Mouse (Mus musculus): ENCODE measurements around the gene Flnb. TPM values are rescaled to one million over a fixed set of nuclear protein-coding genes. Genes with fewer than 3 reads are reported as not detected.

The Flnb gene
- total RNA-seq, 2 experiments from 2014 or later: 5.1 to 6.3 TPM

DNA sequence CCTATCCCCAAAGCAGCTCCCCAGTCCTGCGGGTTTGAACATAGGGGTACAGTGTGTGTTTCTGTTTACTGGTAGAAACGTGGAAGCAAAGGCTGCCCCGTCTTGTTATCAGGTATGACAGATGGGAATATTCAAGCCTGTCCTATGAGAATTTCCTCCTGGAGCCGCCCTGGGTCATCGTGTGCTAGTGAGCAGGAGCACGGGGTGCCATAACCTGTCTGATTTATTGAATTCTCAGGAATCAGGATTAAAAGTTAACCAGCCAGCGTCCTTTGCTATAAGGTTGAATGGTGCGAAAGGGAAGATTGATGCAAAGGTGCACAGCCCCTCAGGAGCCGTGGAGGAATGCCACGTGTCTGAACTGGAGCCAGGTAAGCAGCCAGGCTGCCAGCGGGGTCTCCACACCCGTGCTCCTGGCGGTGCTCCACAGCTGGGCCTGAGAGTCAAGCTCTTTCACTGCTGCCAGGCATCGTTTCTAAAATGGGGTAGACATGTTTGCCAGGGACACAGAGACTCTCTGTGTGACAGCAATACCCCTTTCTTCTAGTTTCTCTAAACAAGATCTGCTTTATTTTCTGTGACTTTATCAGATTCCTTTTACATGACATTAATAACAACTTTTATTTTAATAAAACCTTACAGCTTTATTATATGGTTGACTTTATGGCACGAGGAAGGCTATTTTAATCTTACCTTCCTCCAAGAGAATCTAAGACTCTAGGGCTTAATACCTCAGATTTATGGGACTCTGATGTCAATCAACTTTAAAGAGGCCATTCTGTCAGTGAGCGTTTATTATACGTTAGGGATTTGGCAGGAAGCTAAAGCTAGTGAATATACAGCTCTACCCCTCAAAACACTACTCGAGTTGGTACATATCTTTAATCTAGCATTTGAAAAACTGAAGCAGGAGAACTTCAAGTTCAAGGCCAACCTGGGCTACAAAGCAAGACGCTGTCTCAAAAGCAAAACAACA lies 121.3 kb downstream of the Flnb start:
- no peak for ATAC-seq (ENCODE audit: poor library complexity, severe bottlenecking)

DNA sequence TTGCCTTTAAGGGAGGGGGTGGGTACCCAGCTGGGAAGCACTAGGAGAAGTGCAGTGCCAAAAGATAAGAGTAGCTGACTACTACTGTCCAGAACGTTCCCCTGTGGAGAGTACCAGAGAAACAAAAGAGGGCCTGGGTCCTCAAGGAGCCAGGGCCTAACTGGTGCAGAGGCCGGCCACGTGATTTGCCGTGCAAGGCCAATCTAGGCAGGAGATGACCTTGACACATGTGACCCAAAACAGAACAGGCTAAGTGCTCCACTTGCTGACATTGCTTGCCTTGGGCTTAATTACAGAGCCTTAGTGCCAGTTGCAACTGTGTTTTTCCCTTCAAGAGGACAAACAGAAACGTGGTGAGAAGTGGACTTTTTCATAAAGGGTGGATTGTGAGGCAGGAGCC lies 123.7 kb downstream of the Flnb start:
- ATAC-seq (ENCODE audit: poor library complexity, severe bottlenecking): no peak

DNA sequence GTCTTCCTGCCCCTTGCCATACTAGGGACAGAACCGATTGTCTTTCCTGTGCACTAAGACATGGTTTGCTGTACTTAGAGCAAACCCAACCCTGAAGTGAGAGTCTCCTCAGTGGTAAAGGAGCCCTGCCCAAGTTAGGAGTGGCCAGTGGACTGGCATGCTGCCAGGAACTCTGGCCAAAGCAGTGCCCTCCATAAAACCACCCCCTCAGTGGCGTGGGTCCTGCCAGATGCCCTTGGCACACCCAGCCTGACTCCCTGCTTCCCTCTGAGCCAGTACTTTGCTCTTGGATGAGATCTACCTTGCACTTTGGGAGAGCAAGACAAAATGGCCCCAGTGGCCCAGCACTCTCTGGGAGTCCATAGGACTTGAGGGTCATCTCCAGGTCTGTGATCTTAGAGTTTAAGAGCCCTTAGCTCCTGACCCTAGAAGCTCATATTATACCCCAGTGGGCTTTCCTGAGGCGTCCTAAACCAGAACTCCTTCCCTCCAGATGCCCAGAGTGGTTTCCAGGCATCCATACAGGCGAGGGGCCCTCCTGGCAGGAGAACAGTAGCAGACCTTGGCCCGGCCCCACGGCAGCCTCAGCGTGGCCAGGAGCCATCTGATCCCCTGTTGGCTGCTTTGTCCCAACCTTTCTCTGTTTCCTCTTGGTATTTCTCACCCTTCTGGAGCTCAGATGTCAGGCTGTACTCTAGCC lies 125.5 kb downstream of the Flnb start:
- ATAC-seq (ENCODE audit: poor library complexity, severe bottlenecking): no peak

DNA sequence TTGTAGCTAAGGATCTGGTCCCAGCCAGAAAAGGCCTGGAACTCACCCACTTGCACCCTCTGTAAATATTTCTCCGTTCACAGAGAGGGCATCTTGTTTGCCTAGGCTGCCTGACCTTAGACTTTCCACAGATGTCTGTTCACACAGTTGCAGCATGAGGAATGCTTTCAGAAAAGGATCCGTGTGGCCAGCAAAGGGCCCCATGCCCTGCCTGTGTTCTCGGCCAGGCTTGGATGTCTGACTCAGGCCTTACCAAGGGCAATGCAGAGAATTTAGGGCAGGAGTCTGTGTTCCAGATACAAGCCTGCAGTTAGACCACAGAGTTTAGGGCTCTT lies 126.0 kb downstream of the Flnb start:
- ATAC-seq (ENCODE audit: poor library complexity, severe bottlenecking): no peak

DNA sequence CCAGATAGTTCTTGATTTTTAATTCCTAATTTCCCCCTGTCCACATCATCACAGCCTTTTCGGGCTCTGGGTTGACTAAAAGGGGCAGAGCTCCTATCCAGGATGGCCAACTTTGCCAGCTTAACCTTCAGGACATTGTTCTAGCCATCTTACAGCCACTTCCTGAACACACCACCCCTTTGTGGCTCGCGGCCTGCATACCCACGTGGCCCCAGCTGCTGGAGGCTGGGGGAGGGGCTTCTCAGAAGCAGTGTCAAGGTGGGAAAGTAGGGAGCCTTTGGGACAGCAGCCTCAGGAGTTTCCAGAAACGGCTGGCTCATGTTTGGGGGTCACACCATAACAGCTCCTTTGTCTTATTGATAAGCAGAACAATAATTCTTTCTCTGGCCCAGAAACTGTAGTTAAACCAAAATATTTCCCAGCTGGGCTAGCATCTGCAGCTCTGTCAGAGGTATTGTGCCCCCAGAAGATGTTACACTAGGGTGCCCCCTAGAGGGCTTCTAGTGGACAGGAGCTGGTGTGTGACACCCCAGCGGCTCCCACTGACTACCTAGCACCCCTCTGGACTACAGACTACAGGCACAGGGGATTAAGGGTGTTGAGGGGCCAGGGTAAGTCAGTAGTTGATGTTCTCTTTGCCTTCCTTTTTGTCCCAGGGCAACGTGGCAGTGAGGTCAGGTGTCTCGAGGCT lies 126.7 kb downstream of the Flnb start:
- peak; percentile 73 for ATAC-seq (ENCODE audit: poor library complexity, severe bottlenecking)

DNA sequence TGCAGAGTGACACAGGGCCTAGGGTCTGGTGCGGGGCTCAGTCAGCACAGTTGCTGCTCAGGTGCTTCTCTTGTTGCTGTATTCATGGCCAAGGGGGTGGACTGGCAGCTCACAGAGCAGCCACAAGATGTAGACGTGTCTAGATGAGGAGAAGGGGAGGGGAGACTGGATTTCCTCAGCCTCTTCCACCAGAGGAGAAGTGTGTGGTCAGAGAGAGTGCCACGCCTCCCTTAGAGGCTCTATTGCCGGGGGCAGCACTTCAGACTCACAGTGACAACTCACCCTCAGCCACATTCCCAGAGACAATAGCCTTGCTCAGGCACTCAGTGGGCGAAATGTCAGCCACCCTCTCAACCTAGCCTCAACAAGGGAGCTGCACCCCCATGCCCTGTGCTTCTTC lies 127.5 kb downstream of the Flnb start:
- no peak for ATAC-seq (ENCODE audit: poor library complexity, severe bottlenecking)

DNA sequence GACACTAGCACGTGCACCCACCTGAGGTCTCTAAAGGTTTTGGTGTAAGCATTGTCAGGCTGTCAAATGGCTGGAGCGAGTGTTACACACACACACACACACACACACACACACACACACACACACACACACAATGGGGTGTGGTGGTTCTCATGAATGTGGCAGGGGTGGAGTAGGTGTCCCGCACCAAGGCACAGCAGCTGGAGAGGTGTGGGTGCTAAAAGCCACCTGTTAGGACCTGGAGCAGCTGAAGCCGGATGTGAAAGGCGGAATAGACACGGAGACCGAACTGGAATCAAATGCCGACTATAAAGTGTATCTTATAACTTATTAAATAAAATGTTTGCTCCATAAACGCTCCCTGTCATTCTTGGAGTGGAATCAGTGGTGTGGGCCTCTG lies 133.5 kb downstream of the Flnb start:
- no peak for ATAC-seq (ENCODE audit: poor library complexity, severe bottlenecking)

DNA sequence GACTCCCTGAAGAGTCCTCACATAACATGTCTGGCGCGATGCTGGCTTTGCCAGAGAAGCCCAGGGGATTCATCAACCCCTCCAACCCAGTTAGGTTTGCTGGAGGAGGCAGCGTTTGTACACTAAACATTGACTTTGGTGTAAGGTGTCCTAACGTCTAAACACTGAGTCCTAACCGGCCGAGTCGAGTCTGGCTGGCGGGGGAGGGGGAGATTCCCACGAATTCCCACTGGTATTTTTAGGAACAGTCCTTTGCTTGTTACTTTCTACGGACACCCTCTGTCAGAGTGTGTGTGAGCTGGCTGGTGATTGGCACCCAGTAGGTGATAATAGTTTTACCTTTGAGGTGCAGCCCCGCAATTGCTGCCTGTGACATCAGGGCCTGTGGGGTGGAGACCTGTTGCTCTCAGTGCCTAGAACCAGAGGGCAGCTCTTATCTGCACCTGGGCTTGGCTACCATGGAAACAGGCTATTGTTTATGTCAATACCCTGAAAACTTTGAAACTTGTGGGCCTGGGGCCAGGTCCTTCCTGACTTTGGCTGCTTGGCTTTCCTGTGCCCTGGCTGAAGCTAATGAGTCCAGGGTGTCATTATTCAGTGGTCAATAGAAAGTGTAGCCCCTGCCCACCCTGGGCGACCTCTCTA lies 135.0 kb downstream of the Flnb start:
- no peak for ATAC-seq (ENCODE audit: poor library complexity, severe bottlenecking)

DNA sequence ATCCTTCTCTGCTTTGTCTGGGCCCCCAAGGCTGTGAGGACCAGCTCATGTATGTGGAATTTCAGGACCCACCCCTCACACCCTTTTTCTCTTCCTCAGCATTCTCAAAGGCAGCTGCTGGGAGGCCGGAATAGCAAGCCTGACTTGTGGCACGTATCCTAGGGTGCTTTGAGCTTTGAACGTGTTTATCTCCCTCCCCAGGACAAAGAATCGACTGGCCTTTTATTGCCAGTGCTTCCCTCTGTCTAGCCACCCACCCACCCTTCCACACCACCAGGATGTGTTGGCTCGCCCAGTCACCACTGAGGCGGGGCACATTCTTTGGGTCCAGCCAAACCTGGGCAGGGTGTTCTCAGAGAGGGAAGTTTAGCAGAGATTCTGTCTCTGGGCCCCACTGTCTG lies 136.3 kb downstream of the Flnb start:
- no peak for ATAC-seq (ENCODE audit: poor library complexity, severe bottlenecking)

DNA sequence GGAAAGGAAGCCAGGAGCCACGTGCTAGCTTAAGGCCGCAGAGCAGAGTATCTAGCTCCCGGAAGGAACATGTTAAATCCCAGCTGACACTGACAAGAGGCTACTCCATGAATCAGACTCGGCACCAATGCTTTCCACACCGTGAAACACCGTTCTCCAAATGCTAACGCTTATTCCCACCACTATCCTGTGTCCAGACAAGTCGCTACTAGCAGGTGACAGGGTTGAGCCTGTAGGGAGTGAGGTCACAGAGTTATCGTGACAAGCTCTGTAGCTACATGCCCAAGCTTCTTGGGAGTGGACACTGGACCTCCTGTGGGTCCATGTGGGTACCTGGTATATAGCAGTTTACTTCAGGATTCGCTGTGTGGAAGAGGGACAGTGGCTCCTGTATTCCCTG lies 138.7 kb downstream of the Flnb start:
- ATAC-seq (ENCODE audit: poor library complexity, severe bottlenecking): no peak

DNA sequence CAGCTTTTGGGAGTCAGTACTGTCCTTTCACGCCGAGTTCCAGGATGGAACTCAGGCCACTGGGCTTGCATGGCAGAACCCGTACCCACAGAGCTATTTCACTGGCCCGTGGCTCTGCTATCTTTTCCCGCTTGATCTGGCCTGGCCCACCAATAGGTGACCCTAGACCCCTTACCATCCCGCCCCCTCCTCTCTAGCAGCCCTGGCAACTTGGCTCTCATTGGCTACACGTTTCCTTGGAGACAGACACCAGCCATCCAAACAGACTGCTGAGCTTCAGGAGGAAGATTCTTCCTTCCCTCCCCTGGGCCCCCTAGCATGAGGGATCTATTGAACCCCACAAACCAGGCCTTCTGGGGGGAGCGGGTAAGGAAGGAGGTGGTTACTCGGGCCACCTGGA lies 139.3 kb downstream of the Flnb start, which contains the start of gene Gm45521:
TSS of gene Gm45521 (plus strand) at position 240 of the 400 bp plus-strand sequence.
- no peak for ATAC-seq (ENCODE audit: poor library complexity, severe bottlenecking)

DNA sequence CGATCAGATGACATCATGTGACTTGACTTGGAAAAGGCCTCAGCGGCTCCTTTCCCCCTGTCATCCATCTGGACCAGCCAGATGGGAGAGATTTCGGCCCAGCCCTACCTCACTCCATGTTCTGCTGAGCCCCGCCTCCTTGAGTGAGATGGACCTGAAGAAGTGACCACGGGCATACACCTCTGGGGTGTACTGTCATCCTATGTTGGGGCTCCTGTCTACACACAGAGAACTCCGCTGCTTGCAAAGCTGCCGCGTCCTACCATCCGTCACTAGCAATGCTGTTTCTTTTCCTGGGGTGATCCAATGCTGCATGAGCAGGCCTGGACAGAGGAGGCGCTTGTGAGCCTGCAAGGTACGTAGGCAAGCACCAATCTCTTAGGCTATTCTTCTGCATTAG lies 142.9 kb downstream of the Flnb start:
- no peak for ATAC-seq (ENCODE audit: poor library complexity, severe bottlenecking)

DNA sequence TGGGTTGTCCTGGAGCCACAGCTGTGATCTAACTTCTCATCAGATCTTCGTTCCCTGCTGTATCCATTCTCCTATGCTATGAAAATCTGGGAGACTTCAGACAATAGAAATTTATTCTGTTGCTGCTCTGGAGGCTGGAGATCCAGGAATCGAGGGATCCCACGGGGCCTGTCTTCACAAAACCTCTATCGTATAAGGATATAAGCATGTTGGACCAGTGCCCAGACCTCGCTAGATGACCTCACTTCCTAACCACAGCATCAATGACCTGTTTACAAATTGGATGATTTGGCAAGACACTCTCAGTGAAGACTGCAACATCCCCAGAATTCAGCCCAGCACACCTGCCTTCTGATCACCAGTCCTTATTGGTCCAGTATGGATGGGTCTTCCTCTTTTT lies 144.0 kb downstream of the Flnb start:
- no peak for ATAC-seq (ENCODE audit: poor library complexity, severe bottlenecking)

DNA sequence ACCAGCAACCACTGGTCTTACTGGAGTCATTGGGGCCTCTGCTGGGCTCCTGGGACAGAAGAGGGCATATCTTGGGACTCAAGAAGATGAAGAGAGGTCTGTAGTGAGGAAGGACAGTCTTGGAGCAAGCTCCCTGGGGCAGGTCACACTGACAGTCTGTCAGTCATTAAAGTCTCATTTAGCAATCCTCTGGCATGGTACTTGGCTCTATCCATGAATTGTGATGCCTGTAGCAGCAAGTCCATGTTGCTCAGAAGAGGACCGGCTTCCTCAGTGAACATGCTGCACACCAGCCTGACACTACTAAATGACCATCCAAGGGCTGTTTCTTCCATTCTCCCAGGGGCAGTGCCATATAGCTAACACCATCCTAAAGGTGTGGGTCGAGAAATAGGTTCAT lies 144.9 kb downstream of the Flnb start:
- no peak for ATAC-seq (ENCODE audit: poor library complexity, severe bottlenecking)

DNA sequence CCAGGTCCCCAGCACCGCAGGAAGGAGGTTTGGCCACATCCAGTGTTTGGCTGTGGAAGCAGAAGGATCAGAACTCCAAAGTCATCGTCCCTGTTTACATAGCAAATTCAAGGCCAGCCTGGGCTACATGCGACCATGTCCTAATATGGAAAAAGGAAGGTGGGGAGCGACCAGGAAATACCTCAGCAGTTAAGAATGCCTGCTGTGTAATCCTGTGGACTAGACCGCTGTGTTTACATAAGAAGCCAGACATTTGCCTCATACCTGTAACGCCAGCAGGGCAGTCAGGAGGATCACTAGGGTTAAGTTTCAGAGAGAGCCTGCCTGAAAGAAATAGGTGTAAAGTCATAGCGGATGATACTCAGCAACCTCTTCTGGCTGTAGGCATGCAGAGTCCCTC lies 145.4 kb downstream of the Flnb start:
- no peak for ATAC-seq (ENCODE audit: poor library complexity, severe bottlenecking)

DNA sequence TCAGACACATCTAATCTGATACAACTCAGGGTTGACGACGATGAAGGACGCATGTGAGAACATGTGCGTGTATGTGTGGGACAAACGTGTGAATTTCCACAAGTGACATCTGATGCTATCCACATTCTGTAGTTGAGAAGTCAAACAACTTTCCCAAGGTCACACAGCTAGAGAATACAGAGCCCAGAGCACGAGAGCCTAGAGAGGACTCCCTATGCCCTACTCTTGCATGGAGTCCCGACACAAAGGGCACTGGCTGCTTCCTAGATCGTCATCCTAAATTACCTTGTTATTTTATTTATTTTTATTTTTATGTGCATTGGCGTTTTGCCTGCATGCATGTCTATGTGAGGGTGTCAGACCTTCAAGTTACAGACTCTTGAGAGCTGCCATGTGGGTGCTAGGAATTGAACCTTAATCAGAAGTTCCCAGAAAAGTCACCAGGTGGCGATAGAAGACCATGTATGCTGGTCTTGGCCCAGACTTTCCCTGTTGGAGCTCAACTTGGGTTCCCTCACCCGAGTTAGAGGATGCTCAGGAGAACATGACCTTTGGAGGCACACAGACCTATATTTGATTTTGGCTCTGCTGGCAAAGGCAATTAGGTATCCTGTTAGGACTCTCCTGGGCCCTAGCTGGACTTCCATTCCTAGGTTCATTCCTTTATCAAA lies 146.6 kb downstream of the Flnb start:
- peak; percentile 86 for ATAC-seq (ENCODE audit: poor library complexity, severe bottlenecking)

DNA sequence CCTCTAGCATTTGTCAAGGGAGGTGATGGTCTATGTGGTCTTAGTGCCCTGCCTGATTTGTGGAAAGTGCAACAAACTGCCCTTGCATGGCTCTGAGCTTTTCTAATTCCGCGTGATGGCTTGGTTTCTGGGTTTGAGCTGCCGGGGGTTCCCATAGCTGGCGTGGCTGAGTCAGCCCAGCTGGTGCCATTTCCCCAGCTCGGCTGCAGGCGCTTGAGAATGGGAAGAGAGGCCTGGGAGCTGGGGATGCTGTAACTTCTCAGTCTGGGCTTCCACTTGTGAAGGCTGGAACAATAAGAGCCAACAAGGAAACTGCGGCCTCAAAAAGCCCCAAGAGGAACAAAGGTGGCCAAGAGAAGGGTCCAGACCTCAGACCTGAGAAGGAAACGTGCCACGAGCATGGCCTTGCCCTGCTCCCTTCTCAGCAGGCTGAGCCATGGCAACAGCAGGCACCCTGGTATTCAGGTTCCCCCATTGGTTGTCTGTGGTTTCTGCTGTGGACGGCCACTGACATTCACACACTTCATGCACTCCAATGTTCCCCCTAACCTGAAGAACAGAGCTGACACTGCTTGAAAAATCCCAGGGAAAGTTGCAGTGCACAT lies 154.2 kb downstream of the Flnb start:
- no peak for ATAC-seq (ENCODE audit: poor library complexity, severe bottlenecking)

DNA sequence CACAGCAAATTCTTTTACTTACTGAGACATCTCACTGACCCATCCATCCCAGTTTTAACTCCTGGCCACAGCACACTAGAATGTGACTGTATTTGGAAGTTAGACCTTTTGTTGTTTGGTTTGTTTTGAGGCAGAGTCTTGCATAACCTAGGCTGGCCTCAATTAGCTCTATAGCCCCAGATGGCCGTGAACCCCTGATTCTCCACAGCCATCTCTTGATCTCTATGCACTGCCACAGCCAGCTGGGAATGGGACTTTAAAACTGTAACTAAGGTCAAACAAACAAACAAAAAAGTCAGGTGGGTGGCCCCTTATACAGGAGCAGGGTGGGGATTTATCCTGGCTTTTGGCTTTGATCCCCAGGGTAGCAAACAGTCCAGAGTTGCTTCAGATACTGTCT lies 156.9 kb downstream of the Flnb start:
- no peak for ATAC-seq (ENCODE audit: poor library complexity, severe bottlenecking)

DNA sequence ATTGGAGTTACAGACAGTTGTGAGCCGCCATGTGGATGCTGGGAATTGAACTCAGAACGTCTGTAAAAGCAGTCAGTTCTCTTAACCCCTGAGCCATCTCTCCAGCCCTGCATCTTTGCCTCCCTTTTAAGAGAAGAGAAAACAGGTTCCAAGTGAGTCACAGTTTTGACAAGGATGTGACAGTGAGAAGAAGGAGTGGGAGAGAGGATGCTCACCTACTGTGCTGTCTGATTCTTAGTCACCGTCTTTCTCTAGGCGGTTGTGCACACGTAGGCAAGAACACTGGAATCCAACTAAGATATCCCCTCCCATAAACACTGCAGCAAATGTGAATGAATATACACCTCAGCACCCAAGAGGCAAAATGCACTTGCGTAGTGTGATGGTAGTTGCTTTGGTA lies 157.4 kb downstream of the Flnb start:
- no peak for ATAC-seq (ENCODE audit: poor library complexity, severe bottlenecking)

DNA sequence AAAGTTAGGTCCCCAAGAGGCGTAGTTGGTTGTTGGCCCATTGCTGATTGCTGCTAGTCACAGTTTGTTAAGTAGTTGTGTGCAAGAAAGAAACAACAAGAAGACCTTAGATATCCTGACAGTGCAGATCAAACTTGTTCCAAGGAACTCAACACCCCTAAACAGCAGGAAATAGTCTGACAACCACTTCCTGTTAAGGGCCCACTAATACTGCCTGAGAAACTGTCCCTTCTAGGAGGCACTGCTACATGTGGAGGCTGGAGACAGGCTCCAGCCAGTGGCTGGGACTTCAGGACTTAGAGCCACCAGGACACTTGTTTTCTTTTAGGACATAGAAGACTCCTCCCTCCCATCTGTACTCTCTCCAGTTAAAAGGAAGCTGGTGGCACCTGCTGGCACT lies 159.7 kb downstream of the Flnb start:
- no peak for ATAC-seq (ENCODE audit: poor library complexity, severe bottlenecking)
